Mouse (Mus musculus) Muller cell, postnatal 12 days (primary cell): ENCODE results near the gene Akr1c21.
A peak's percentile ranks its signal among the peaks of the same experiment; 100 is the strongest.
"Not testable (repeated sequence)": the region's sequence is repeated elsewhere in the genome, so short reads cannot be mapped to it uniquely, and the experiment has no call there.

Experiments
- DNase-seq: peaks from one replicate; pipeline ENCODE4 v3.0.0-alpha.2; 2015; ENCODE audit errors: inconsistent ontology term

Akr1c21 gene

DNA sequence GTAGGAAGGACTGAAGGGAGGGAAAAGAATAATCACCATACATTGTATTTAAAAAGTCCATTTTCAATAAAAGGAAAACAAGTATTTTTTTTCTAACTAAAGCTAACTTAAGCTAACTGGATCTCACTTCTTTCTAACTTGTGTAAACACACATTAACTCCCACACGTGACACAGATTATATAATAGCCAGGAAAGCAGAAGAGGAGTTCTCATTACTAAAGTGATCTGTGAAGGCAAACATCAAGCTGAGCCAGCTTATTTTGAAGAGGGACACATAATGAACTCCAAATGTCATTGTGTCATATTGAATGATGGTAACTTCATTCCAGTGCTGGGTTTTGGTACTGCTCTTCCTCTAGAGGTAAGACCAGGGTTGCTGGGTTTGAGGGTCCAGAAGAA lies at the start of gene Akr1c21:
Gene Akr1c21 (plus strand): TSS at position 205 of the 400 bp plus-strand sequence.
- no peak for DNase-seq

DNA sequence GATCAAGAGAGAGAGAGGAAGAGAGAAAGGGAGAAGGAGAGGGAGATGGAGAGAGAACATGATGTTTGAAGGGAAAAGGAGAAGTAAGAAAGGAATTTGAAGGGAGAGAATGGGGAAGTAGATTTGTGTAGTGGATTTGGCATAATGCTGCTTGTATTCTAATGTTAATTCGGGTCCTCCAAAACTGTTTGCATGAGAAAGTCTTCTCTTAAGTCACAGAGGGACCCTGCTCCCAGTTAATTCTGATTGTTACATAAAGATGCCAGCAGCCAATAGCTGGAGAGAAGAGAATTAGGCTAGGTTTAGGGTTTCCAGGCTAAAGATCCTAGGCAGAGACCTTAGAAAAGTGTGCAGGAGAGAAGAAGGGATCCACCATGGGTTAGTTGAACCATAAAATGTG lies 14.7 kb upstream of the Akr1c21 start:
- no peak for DNase-seq

DNA sequence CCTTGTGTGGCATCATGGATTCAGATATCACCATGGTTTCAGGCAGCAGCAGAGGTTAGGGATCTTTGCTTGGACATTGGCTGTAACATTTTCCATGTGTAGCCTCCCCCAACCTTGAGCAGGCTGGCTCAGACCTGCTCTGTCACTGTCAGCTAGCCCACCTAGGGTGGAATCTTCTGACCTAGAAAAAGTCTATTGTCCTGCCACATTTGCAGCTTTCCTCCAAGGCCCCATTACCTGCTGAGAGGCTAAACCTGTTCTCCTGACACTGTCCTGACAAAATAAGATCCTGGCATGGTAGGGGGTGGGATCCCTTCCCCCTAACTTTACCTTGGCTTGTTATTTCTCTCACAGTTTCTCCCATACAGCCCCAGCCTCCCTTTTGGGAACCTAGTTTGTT lies 13.4 kb upstream of the Akr1c21 start:
- no peak for DNase-seq

DNA sequence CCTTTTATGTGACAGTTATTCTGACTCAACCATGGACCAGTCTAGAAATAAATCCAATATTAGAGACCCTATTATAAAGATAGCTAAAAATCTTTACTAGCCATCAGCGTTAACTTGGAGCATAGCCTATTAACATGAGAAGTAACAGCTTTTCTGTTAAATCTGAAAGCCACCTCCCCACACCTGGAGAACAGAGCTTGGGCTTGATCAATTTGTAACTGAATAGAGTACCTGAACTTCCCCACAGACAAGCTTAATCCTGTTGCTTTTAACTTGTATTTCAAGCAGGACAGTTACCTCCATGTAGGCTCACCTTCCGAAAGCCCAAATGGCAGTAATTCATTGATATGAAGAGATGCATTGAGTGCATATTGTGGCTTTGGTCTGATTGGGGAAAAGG lies 7.9 kb upstream of the Akr1c21 start:
- DNase-seq: no peak

DNA sequence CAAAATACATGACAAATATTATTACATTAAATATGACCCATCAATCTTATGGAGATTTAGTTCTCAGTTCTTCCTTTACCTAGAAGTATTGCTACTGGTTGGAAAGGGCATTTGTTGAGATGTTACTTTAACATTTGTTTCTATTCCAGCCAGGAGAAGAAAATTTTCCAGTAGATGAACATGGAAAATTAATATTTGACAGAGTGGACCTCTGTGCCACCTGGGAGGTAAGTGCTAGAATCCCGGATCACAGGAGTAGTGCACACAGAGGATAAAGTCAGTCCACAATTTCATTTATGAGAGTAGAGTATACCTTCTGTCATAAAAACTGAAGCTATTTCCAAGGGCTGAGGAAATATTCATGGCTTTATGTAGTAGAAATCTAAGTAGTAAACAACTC lies 3.0 kb downstream of the Akr1c21 start:
- no peak for DNase-seq

DNA sequence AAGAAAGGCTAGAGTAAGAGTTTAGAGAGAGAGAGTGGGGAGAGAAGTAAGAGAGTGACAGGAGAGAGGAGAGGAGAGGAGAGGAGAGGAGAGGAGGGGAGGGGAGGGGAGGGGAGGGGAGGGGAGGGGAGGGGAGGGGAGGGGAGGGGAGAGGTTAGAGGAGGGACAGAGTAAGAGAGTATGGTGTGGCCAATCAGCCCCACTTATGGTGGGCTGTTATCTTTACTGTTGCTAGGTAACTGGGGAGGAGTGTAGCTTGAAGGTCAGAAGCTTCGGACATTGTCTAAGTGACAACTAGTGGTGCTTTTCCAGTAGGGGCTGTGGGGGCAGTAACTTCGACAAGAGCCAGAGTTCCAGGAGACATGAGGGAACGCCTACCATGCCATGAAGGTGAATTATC lies 29.6 kb downstream of the Akr1c21 start:
- DNase-seq: not testable (repeated sequence)

DNA sequence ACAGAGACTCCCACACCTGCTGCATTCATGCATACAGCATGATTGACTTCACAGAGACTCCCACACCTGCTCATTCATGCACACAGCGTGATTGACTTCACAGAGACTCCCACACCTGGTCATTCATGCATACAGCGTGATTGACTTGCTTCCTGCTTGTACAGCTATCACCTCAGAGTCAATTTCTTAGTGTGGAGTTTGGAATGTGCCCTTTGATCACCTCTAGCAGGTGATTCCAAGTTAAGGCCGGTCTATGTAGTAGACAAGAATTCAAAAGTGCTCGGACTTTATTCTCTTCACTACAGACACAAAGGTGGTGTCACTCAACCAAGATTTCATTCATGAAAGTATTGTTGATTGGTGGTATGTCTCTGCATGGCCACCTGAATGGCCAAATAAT lies 32.9 kb downstream of the Akr1c21 start:
- DNase-seq: no peak

DNA sequence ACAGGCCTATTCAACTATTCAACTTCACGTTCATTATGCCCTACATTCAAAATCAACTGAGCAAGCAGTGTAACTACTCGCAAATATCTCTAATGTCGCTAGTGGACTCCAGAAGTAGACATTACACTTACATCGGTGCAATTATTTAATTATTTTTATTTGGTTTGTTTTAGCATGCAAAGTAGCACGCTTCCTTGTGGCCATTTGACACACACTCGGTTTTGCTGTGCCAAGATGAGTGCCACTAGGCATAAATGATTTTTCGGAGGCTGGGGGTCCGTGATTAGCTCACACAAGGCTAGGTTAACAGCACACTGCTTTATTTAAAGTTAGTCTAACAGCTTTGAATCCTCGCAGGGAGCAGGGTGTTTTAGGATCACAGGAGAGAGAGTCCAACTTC lies 34.7 kb downstream of the Akr1c21 start:
- no peak for DNase-seq

DNA sequence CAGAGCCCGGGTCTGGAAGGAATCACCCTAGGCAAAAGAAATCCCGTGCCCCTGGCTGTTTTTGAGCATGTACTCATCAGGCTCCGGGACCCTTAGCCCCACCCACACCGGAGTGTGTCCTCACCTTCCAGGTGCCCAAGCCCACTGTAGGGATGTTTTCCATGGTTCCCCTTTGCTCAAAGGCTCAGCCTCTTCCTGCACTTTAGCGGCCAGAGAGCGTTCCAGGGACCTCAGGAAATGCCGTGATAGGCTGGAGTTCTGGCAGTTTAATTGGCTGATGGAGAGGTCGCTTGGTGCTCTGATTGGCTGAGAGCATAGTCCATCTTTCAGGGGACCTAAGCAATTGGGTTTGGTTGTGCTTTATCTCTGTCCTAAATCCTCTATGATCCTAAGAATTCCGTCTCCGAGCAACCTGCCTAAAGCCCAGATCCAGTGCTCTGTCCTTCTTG lies 35.1 kb downstream of the Akr1c21 start, which contains the start of gene Akr1e1:
Gene Akr1e1 (minus strand): TSS at position 214 of the 449 bp plus-strand sequence.
- DNase-seq: peak; percentile 92

DNA sequence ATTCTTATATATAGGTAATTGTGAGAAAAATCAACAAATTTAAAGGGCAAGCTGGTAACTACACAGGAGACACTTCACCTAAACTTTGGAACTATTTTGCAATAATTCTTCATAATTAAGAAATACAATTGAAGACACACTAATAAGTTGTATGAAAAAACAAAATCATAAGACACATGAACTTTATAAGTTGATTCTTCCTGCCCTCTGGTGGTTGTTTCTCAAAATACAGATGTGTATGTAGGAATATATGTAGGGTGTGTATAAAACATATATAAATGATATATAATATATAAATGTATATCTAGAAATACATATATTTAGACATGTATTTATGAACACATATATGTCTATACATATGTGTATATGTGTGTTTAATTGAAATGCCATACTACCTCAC lies 37.0 kb downstream of the Akr1c21 start:
- DNase-seq: peak; percentile 30
